Mouse (Mus musculus) kidney, postnatal 25 days (tissue): ENCODE results near the gene Sfxn4.
"Not testable (repeated sequence)": the region's sequence is repeated elsewhere in the genome, so short reads cannot be mapped to it uniquely, and the experiment has no call there.

Source experiments
- DNase-seq, 2 experiments: peaks; one replicate each; pipeline ENCODE4 v3.0.0; 2021; ENCODE audit warnings: mixed read lengths in 2 of 2

Sfxn4 gene

DNA sequence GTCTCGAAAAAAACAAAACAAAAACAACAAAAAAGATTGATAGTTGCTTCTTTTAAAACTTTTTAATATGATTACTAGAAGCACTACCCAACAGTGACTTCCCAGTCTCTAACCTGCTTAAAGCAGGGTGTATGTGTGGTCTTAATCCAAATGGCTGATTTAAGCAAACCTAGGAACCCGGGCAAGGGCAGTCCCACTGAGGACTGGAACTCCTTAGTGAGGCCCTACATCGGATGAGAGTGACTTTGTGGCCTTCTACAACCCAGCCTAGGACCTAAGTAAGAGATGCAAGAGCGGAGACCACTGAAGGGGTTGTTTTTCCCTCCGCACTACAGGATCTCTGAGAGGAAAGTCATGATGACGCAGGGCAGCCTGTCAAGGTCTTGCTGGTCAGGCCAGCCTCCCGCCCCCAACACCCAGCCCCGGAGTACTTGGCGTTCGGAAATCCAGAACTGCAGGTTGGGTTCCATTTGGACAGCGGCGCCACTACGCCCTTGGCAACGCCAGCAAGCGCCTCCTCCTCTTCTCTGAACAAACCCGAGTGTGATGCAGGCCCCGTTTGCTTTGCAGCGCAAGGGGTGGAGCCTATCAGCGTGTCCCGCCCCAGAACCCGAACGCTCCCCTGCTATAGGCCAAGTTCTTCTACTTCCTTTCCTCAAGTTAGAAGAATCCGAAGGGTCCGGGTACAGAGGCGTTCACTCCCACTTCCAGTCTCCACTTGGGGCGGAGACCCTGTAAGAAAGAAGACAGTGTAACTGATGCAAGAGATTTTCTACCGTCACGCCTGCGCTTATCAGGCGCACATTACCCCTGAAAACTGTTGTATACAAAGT, at the start of gene Sfxn4:
Gene Sfxn4 (minus strand): TSS at position 612 of the 833 bp plus-strand sequence.
- DNase-seq: peak; percentile 94 to 96

DNA sequence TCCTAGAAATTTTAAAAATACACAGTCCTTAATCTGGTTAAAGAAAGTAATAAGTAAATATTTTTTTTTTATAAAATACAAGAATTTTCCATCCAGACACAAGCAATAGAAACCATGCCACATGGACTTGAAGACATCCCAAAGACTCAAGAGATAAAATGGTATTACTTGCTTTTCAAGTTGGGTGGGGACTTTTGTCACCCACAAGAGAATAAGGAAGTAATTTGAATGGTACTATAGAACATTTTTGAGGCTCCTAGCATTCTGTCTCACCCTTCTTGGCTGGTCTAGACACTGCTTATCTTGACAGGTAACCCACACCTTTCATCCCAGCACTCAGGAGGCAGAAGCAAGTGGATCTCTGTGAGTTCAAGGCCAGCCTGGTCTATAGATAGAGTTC, 49.0 kb upstream of the Sfxn4 start:
- DNase-seq: no peak

DNA sequence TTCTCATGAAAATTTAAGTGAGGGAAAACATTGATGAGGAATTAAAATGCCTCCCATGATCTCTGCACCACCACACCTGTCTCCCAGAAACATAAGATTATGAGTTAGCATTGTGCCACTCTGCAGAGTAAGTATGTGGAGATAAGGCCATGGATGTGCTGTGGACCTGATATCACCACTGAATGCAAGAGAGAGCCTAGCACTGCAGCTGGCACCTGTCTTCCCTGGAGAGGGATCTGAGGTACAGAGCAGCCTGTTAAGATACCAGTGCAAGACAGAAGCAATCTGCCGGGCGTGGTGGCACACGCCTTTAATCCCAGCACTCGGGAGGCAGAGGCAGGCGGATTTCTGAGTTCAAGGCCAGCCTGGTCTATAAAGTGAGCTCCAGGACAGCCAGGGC, 44.2 kb upstream of the Sfxn4 start:
- no peak for DNase-seq

DNA sequence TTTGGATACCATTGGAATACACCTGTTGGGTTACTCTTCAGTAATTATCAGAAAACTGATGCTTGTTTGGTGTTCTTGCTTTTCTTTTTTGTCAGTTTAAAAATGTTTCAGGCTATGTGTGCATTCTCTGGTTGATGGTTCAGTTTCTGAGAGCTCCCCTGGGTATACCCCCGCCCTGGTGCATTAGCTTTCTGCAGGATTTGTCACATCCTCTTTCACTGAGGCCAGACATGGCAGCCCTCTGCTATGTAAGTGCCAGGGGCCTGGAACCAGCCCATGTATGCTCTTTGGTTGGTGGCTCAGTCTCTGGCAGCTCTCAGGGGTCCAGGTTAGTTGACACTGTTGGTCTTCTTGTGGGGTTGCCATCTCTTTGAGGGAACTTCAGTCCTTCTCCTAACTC, 42.7 kb upstream of the Sfxn4 start:
- no peak for DNase-seq

DNA sequence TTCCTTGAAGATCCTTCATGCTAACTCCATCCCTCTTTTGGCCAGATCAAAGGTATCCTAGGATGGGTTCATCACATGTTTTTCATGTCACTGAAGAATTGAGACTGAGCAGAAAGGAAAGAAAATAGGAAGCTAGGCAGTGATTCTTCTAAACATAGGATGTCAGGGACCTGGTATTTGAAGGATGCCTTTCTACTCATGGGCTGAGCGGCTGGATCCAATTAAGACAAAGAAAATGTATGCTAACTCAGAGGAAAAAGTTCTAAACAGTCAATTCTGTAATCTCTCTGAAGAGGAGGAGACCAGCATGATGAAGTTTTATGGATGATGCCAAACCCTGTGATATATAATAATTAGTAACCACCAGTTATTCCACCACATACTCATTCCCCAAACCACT, 41.9 kb upstream of the Sfxn4 start:
- DNase-seq: no peak

DNA sequence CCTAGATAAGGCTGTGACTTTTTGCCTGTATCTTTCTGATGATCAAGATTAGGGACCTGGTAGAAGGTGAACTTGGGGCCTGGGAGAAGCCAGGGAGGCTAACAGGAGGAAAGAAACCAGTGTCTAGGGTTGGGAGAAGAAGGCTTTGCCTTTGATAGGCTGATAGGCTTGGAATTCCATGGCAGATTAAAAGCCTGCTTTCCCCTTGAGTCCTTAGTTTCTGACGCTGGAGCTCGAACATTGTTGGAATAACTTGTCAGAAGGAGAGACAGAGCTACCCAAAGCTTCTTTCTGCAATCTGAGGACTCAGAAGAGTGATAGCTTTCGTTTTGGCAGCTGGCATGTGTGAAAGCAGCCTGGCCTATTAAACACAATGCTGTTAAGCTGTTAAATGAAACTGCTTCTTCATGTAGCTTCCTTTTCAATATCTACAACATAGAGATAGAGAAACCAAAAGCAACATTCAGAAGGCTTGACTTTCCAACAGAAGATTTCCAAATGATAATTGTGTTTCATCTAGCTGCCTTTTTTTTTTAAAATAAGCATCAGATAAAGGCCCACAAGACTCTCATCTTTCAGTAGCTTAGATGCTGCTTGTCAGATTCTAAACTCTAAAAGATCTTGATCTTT, 34.1 kb upstream of the Sfxn4 start:
- DNase-seq: no peak

DNA sequence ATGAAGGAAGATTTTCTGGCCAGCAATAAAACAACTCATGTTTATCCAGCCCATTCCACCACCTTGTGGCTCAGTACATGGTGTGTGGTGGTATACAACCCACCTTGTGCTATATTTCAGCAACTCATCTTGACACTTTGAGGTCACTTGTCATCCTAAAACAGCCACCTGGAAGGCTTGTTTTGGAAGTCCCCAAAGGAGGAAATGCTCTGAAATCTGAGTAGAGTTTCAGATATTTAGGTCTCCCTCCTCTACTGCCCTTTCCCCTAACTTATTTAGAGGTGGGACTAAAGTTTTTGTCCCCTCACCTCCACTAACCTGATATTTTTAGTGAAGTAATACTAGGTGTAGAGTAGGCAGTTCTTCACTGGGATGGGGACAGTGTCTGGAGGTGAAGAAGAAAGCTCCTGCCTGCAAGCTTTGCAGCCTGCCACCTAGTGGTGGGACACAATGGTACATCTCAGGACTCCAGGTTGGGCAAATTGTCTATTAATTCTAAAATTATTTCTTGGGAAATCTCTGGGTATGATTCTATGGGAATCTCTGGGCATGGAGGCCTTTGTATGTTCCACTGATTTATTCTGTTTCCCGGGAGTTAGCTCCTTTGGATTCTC, 30.8 kb upstream of the Sfxn4 start:
- DNase-seq: peak; percentile 79 to 89

DNA sequence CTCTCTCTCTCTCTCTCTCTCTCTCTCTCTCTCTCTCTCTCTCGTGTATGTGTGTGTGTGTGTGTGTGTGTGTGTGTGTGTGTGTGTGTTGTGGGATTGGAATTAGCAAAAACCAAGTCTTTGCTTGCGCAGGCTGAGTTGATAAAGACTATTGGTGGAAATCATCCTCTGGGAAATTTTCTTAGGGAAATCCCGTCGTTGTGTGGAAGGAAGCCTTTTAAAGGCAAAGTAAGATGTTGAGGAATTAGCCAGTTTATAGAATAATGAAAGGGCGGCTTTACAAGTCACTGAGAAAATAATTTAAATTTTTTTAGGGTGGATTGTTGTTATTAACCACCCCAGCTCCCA, 29.8 kb upstream of the Sfxn4 start:
- peak in 1 of 2 experiments; percentile 12 for DNase-seq

DNA sequence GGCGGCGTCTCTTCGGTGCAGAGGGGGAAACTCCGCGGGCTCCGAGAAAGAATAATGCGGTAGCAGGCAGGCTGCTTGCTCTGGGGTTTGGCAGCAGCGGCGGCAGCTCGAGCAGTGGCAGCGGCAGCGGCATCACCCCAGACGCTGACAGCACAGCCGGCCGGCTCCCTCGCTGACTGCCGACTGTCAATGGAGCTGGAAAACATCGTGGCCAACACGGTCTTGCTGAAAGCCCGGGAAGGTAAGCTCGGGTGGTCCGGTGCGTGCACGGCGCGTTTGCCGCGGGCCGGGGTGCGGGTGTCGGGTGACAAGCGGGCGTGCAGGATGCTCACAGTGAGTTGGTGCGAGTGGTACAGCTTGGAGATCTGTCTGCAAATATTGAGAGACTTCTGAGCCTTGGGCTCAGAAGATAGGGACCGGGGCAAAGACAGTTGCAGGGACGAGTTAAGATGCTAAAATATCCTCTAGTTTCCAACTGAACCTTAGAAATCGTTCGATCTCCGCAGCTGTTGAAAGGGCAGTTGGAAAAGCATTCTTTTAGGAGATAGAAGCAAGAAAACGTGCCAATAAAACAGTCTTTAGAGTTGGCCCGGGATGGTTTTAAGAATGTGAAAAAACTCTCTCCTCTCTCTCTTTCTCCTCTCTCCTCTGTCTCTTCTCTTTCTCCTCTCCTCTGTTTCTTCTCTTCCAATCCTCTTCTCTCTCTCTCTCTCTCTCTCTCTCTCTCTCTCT, 29.3 kb upstream of the Sfxn4 start:
- no peak for DNase-seq

DNA sequence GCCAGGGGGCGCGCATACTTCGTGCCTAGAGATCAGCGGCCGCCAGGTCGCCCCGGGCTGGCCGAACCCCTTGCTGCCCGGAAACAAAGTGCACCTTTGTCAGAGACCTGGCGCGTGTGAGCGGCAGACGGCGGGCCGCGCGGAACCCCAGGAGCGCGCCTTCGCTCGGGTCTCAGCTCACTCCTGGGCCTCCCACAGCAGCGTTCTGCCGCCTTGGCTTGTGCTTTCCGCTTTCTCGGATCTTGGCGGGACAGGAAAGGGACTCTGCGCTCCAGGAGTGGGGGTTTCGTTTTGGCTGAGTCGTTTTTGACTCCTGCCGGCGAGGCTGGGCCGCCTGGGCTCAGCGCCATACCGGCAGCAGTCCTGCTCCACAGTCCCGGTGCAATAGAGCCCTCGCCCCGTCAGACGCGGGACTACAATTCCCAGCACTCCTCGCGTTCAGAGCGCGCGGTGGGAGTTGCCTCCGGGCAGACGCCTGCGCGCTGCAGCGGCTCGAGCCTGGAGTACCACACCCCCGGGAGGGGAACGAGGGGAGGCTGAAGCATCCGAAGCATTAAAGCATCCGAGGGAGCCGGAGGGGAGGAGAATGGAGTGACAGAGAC, 28.5 kb upstream of the Sfxn4 start, which contains the start of gene Grk5:
Gene Grk5 (plus strand): TSS at position 36 of the 602 bp plus-strand sequence.
- DNase-seq: peak; percentile 97 to 98

DNA sequence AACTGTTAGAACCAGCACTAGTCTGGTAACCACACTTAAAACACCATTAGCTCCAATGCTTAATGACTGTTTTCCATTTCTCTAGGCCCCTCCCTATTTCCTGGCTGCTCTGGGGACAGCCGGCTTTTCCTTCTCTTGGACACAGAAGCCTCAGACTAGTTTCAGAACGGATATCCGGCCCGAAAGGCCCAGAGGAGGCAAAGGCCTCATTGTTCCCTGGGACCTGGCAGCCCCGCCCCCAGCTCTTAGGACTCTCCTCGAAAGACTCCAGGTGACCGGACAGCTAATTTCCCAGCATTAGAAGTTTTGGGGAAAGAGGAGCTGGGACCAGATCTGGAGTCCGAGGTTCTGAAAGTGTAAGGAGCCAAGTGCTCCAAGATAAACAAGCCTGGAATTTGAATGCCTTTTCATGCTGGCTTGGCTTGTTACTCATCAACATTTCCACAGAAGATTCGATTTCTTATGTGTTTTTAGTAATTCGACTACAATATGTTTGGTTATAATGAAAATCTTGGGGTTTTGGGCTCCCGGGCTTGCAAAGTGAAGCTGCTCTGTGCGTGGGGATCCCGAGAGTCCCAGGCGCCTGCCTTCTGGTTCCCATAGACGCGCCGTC, 27.9 kb upstream of the Sfxn4 start:
- peak; percentile 84 to 91 for DNase-seq

DNA sequence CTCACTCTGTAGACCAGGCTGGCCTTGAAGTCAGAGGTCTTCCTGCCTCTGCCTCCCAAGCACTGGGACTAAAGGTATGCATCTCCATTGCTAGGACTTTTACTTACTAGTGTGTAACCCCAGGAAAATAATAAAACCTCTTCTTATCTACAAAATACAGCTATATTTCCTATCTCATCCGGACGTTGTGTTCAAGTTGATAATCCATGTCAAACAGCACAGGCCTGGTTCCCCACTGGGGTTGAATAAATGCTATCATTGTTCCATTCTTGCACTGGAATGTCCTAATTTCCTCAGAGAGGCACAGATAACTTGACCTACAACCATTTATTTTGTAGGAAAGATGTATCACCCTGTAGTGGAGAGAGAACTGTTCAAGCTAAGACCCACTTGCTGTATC, 26.4 kb upstream of the Sfxn4 start:
- DNase-seq: no peak

DNA sequence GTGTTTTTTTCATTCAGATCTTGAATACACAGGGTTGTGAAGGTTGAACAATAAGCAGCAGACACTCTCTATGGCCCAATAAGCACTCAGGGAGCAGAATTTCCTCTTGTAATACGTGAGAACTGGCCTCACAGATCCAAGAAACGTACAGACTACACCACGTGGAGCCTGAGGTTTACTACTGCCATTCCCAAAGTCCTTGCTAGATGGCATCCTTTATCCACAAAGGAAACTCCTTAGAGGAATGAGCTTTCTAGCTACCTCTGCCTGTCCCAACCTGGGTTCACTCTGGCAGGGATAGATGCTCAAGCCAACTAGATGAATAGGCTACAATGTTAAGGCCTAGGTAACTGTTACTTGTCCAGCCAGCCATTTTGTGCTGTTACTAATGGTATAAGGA, 21.9 kb upstream of the Sfxn4 start:
- DNase-seq: peak in 1 of 2 experiments; percentile 59

DNA sequence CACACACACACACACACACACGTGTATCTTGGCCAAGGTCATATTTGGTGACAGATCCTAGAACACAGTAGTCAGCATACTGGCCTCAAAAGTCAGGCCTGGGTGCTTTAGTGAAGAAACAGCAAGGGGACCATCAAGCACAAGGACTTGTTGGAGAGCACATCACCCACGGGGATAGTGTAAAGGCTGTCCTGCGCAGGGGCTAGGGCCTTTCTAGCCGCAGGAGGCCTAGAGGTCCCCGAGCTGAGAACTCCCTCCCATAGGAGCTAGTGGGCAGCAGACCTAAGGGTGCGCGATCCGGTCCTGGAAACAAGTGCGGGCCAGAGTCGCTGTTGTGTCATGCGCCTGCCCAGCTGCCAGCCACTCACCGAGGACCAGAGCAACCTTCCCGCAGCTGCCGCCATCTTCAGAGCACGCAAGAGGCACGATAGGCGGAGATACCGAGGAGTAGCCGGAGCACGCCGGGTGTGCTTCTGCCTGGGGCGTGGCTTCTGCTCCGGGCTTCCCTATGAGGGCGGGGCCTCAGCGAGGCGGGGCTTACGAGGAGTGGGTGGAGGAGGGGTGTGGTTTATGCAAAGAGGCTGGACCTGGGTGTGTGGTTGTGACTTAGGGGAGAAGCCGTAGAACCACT, 12.9 kb upstream of the Sfxn4 start, which contains the start of gene Prdx3:
Gene Prdx3 (minus strand): TSS at position 493 of the 631 bp plus-strand sequence.
- peak; percentile 98 for DNase-seq

DNA sequence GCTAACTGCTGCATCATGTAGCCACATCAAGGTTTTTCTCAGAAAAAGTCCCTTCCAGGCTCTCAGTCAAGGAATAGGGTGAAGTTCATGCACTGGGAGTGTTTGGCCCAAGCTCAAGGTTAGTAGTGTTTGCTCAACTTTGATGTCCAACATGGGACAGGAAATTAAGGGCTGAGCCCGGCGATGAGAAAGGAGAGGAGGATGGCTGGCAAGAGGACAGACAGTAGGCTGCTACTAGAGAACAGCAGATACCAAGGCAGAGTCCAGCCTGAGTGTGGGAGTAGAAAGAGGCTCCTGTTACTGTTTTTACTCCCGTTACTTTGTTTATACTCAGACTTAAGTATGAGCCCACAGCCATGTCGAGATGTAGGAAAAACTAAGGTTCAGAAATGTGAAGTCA, 12.2 kb upstream of the Sfxn4 start:
- DNase-seq: peak; percentile 18 to 59

DNA sequence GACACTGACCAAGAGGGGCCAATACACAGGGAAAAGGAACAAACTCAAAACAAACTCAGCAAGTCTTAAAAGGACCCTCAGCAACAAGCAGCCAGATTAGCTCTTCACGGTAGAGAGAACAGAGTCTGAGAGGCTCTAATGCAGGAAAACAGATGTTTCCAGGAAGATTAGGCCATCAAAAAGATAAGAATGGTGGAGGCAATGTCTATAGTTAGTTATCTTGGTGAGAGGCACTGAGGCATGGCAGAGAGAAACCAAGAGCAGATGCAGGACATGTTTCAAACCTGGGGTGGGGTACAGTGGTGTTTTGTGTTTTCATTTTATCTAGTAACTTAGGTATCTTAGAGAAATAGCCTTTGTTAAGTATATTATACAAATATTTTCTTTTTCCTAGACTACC, 11.0 kb upstream of the Sfxn4 start:
- no peak for DNase-seq

DNA sequence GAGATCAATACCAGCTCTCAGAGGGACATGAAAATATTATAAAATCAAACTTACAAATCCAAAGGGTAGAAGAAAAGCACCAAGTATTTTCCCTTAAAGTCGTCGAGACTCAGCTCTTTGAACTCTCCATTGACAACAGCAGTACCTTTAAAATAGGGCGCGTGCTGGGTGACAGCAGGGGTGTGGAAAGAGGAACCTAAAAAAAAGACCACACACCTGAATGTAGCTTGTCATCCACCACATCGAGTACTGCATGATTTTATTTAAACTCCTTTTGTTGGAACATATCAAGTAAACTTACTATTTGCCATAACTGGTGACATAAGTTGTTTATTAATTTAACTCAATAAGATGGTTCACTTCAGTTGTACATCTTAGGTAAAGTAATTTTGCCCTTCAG, 10.1 kb upstream of the Sfxn4 start:
- DNase-seq: no peak

DNA sequence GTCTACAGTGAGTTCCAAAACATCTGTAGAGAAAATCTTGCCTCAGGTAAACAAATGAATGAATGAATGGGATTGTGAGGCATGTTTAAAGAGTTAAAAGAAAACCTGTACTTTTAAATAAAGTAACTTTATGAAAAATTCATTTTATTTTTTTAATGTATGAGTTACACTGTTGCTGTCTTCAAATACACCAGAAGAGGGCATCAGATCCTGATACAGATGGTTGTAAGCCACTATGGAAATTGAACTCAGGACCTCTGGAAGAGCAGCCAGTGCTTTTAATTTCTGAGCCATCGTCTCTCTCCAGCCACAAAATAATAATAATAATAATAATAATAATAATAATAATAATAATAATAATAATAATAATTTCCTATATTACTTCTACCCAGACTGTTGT, 9.2 kb upstream of the Sfxn4 start:
- DNase-seq: no peak

DNA sequence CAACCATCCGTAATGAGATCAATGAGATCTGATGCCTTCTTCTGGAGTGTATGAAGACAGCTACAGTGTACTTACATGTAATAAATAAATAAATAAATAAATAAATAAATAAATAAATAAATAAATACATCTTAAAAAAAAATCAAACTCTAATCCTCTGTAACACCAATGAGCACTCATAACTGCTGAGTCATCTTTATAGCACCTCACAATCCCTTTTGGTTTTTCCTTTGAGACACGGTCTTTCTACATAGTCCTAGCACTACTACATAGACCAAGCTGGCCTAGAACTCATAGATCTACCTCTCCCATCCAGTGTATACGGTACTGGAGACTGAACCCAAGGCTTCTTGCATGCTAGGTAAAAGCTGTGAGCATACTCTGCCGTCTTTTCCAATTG, 4.9 kb upstream of the Sfxn4 start:
- not testable (repeated sequence) for DNase-seq

DNA sequence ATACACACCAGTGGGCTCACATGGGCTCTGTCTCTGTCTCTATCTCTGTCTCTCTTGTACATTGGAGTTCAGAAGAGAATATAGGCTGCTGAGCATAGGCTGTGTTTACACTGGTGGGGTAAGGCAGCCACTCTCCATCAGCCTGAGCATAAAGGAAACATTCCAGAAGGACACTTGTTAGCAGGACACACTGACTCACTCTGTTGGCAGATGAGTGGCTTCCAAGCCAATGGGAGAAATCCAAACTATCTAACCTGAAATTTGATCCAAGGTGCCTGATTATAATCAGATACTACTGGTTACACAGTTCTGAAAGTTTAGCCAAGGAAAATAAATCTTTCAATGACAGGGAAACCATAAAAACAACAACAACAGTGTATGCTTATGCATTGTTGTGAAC, 15.5 kb downstream of the Sfxn4 start:
- no peak for DNase-seq

DNA sequence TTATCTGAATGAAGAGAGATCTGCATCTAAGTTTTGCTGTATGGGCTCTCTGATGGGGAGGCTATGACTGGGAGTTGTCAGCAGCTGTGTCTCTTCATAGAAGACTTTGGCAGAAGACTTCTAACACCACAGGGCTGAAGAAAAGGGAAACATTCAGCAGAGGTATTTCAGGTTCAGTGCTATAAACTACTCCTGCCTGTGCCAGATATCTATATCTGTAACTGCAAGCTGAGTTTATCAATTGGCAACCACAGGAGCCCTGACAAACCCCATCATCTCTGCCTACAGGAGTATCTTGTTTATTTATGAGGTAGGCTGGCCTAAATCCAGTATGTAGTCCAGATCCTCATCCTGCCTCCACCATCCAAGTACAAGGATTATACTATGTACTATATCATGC, 18.0 kb downstream of the Sfxn4 start:
- DNase-seq: no peak

DNA sequence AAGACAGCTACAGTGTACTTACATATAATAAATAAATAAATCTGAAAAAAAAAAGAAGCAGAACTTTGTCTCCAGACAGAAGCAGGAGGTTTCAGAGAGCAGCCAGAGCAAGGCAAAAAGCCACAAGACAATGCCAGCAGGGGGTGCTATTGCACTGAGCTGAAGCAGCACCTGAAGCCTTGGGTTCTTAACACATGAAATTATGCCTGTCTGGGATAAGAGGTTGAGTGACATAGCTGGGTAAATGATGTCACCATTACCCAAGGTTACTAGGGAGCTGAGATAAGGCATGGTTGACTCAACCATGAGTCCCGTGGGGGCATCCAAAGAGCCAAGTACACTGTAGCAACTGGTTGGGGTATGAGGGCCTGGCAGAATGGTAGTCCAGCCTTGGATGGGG, 23.5 kb downstream of the Sfxn4 start:
- peak; percentile 73 to 87 for DNase-seq
